Mouse (Mus musculus): ENCODE measurements around the gene Zfp423.

- TF ChIP-seq CTCF (IDR thresholded peaks at IDR 0.05; ENCODE audit: borderline replicate concordance, insufficient read depth, low read length) (no peak), POLR2A (IDR thresholded peaks at IDR 0.05; ENCODE audit: low read depth, low read length) (no peak)
Measured at GRCm38 (mm10) chr8:87835924-87836323, 123.5 kb downstream of the Zfp423 start.
